Mouse (Mus musculus) frontal cortex, postnatal 14 days (tissue): ENCODE data around the gene Aqp11.
A peak's percentile ranks its signal among the peaks of the same experiment; 100 is the strongest.

ENCODE experiments used
- DNase-seq, 2 experiments: peaks; one replicate each; pipeline ENCODE4 v3.0.0; 2022; ENCODE audit warnings: low spot score in 2 of 2

Gene Aqp11

DNA sequence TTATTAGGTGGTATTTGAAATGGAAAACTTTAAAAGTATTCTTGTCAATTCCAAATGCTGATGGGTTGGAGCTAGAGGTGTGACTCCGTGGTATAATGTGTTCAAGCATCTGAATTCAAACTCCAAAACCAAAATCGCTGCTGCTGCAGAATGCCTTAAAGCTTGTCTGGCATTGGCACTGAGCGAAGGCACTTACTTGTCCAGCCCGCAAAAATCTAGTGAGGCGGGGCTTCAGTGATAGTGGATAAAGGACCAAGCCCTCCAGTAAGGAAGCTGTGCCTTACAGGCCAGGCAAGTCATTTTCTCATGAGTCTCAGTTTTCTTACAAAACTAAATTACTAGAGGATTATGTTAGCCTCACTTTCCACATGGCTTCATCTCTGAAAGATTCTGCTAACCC lies 30.3 kb downstream of the Aqp11 start:
- DNase-seq: no peak

DNA sequence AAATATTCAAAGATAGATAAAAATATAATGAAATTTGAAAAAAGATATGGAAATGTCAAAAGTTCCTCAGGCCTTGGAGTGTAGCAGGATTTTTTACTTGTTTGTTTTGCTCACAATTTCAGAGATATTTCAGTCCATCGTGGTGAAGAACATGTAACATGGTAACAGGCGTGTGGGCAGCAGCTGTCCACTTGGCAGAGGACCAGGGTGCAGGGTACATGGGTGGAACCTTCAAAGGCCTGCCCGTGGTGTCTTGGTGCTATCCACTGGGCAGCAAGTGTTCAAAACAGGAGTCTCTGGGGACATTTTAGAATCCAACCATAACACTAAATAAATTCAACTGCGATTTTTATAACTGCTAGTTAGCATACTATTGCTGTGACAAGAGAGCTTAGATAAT lies 31.0 kb downstream of the Aqp11 start:
- no peak for DNase-seq

DNA sequence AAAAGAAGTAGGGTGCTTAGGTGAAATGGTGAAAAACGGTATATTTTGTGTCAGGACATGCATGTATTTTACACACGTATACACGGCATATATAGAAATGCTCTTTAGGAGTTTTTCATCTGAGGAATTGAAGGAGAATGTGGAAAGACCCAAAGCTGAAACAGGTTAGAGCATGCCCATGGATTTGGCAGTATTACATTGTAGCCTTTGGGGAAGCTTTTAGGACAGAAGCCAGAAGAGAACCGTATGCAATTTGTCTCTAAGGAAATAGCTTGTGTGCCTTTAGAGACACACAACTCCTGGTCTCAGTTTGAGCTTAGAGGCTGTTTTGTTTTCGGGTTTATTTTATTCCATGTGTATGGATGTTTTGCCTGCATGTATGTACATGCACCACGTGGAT lies 37.0 kb downstream of the Aqp11 start:
- DNase-seq: no peak

DNA sequence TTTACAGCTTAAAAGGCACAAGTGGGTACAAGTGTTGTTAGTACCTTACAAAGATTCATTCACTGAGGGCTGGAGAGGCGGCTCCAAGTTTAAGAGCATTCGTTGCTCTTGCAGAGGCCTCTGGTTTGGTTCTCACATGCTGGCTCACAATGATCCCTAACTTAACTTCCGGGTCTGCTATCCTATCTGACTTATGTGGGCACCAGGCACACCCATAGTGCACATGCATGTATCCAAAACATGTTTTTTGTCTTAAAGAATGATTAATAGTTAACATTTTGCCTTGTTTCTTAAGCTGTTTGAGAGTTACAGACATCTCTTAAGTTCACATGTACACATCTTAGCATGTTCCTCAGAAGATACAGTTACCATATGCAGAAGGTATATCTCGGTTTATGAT lies 37.9 kb downstream of the Aqp11 start:
- DNase-seq: no peak

DNA sequence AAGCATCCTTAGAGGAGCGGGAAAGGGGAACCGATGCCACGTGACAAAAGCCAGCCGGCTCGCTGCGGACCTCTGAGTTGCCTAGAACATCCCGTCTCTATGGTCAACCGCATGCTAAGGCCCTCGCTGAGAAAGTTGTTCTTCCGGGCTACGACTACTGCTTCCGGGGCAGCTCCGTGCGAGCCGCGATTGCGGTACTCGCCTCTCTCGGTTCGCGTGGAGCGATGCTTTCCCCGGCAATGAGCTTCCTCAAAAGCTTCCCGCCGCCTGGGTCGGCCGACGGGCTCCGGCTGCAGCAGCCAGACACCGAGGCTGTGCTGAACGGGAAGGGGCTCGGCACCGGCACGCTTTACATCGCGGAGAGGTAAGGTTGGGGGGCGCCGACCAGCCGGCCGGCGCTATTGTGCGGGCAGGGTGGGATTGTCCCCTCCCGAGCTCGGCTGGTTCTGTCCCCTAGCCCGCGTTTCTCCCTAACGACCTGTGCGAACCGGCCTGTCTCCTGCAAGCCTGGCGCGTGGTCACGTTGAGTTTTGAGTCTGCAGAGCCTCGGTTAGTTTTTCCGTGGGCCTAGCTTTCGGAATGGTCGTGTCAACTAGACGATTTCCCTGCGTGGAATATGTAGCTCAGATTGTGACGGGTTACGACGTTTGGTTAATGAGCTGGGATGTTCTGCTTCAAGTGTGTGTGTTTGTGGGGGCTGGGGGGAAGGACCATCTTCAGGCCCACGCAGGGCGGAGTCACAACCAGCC lies 41.4 kb downstream of the Aqp11 start, which contains the start of gene Clns1a:
Gene Clns1a, plus strand, starts transcription at position 129 of the 749 bp plus-strand sequence.
- DNase-seq: peak; percentile 88 to 91

DNA sequence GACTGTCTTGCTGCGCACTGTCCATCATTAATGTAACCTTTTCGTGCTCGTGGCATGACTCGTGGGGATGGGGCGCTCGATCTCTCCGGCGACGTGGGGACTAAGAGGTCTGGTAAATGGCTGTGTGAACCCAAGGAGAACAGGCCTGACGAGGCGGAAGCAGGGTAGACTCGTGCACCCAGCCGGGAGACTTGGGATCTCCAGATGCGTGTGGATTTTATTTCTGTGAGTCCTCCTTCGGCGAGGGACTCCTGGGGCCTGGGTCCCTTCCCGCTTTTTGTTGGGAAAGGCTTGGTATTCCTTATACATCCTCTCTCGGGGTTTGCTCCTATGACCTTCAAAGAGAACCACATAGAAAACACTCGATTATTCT lies 42.0 kb downstream of the Aqp11 start:
- no peak for DNase-seq

DNA sequence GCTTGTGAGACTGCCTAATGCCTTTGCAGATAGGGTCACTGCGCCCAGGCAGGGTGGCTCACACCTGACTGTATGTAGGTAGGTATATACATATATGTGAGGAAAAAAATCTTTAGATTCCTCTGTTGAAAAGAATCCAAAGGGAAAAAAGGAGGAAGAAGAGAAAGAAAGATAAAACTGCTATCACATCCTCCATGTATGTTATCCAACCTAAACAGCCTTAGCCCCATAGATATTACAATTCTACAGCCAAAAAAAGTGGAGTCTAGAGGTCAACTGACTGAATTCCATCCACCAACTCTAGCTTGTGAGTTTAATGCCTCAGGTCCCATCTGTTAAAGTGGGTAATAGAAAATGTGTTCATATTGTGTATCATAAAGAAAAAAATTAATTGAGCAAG lies 42.6 kb downstream of the Aqp11 start:
- no peak for DNase-seq

DNA sequence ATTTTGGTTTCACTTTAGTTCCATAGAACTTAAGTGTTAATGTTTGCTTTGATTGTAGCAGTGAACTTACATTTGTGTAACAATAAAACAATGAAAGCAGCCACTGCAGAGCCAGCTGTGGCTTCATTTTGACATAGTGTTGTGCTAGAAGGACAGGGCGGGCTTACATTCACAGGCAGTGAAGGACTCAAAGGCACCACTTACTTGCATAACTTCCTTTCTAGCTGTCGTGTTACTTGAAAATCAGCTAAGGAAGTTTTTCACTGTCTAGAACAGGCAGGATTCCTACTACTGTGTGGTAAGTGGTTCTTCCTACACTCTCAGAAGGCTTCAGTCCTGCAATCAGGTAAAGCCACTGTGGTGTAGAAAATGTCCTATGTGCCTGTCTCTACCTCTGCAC lies 50.3 kb downstream of the Aqp11 start:
- DNase-seq: no peak

DNA sequence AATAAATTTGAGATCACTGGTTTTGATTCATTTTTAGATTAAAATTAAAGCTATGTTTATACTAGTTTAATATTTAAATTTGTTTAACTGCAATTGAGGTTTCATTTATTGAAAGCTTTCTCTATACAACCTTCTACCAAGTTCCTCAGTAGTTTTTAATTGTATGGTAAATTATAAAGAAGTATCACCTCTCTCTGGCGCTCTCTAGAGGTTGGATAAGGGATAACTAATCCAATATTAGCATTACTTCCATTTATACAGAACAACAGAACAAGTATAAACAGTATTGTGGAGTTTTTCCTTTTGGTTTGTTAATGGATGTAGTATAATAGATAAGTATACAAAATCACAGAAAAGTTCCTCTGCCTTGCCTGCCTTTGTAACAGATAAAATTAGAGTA lies 58.9 kb downstream of the Aqp11 start:
- no peak for DNase-seq
